ENCODE assay signal across 25 mouse cellular contexts in the genomic region with DNA sequence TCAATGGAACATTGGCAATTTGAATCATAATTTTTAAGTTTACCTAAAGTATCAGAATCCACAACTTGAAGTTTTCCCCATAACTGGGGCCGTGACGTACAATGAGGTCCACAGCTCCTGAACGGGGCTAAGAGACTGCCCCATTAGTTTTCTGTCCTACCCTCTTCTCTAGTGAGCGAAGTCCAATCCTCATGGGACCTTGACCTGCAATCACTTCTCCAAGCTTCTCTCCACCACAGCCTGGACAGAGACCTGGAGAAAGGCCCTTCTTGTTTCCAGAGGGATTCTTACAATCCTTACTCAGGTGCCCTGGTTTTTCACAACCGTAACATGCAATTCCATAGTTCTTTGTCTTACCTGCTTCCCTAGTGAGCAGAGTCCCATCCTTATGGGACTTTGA.
"Had no signal": no experiment of that assay in that cellular context is flagged by ENCODE, and none has a peak within 500 bp of the region (broad histone marks: within the 10 kb centered on the region; RNA-seq: fewer than 3 reads in every experiment).

No protein-coding gene starts in this region.

- H3K27me3 ChIP-seq: heart, embryonic 12.5 days; hindbrain, embryonic 12.5 days; intestine, embryonic 15.5 days; limb, embryonic 13.5 days; limb, embryonic 15.5 days had no signal

- H3K4me1 ChIP-seq: heart, embryonic 10.5 days; heart, embryonic 12.5 days; hindbrain, embryonic 10.5 days; hindbrain, embryonic 12.5 days; intestine, embryonic 15.5 days; limb, embryonic 13.5 days; limb, embryonic 15.5 days had no signal

- ATAC-seq: hindbrain, embryonic 16.5 days; inflammation-experienced regulatory T-cells, adult 6 months; intestine, embryonic 15.5 days; intestine, postnatal 0 days had no signal

- H3K4me3 ChIP-seq: gastrocnemius, adult 2 months; heart, embryonic 10.5 days; heart, embryonic 12.5 days; hindbrain, embryonic 10.5 days; hindbrain, embryonic 12.5 days; intestine, embryonic 15.5 days; layer of hippocampus, adult 2 months; left cerebral cortex, adult 2 months; limb, embryonic 13.5 days; limb, embryonic 15.5 days had no signal

- DNase-seq: gastrocnemius, adult 2 months; gastrocnemius, postnatal 10 days; gastrocnemius, postnatal 25 days; heart, adult 18-20 months; heart, postnatal 10 days; heart, postnatal 4 days; kidney, postnatal 14 days; kidney, postnatal 4 days; left cerebral cortex, postnatal 4 days had no signal

- H3K9me3 ChIP-seq: heart, embryonic 10.5 days; heart, embryonic 12.5 days; hindbrain, embryonic 10.5 days; hindbrain, embryonic 12.5 days; intestine, embryonic 15.5 days; limb, embryonic 13.5 days; limb, embryonic 15.5 days had no signal

- H3K36me3 ChIP-seq: heart, embryonic 10.5 days; heart, embryonic 12.5 days; hindbrain, embryonic 10.5 days; hindbrain, embryonic 12.5 days; intestine, embryonic 15.5 days; limb, embryonic 13.5 days; limb, embryonic 15.5 days had no signal

- H3K4me2 ChIP-seq: heart, embryonic 12.5 days; hindbrain, embryonic 12.5 days; hindbrain, embryonic 14.5 days; intestine, embryonic 15.5 days; limb, embryonic 13.5 days; limb, embryonic 15.5 days; liver, embryonic 11.5 days had no signal

- H3K9ac ChIP-seq: heart, embryonic 12.5 days; hindbrain, embryonic 12.5 days; hindbrain, embryonic 14.5 days; intestine, embryonic 15.5 days; limb, embryonic 13.5 days; limb, embryonic 15.5 days; liver, embryonic 14.5 days had no signal

- H3K27ac ChIP-seq: gastrocnemius, adult 2 months; heart, embryonic 10.5 days; hindbrain, embryonic 10.5 days; hindbrain, embryonic 12.5 days; hindbrain, embryonic 14.5 days; intestine, embryonic 15.5 days; kidney, postnatal 0 days; layer of hippocampus, adult 2 months; left cerebral cortex, adult 2 months; limb, embryonic 13.5 days; limb, embryonic 15.5 days; liver, embryonic 14.5 days had no signal
